Mouse (Mus musculus) left cerebral cortex, postnatal 14 days (tissue): Measurements from ENCODE around the gene Col23a1. TPM values are rescaled to one million over a fixed set of nuclear protein-coding genes. Genes with fewer than 3 reads are reported as not detected.

Experiments
- DNase-seq, 2 experiments: peaks; one replicate each; pipeline ENCODE4 v3.0.0; 2021 to 2022; ENCODE audit warnings: low spot score in 2 of 2, mixed read lengths in 1 of 2
- intact Hi-C: fragments of 180-260 bp; cut with DNase I; formaldehyde crosslinking; loops from one replicate; pipeline ENCODE4 v1.15.1; 2025
- total RNA-seq, 2 experiments: library from RNA; stranded (reverse); gene quantifications; 2 replicates each; pipeline ENCODE4 v1.2.3; 2021

The Col23a1 gene
- total RNA-seq, 2 experiments from 2014 or later = 10.7 to 12.9 TPM

- intact Hi-C loops = no loop called here
- no peak for DNase-seq
These were observed 164.0 kb downstream of the Col23a1 start for GRCm38 (mm10) chr11:51453742-51454141.

- intact Hi-C loops = no loop called here
- no peak for DNase-seq
These were observed 165.8 kb downstream of the Col23a1 start for GRCm38 (mm10) chr11:51455501-51455900.

- no peak for DNase-seq
- intact Hi-C loops = no loop called here
These were observed 167.9 kb downstream of the Col23a1 start for GRCm38 (mm10) chr11:51457624-51458023.

- intact Hi-C loops = no loop called here
- no peak for DNase-seq
These were observed 168.9 kb downstream of the Col23a1 start for GRCm38 (mm10) chr11:51458649-51459048.

GRCm38 (mm10) chr11:51459569-51460043 is 169.9 kb downstream of the Col23a1 start:
- intact Hi-C loops = no loop called here

GRCm38 (mm10) chr11:51468737-51469136 is 179.0 kb downstream of the Col23a1 start:
- intact Hi-C loops = no loop called here
- DNase-seq = no peak

More at GRCm38 (mm10) chr11:51459569-51460043, 169.9 kb downstream of the Col23a1 start:
- DNase-seq = no peak

- intact Hi-C loops = no loop called here
- DNase-seq = no peak
These were observed 179.7 kb downstream of the Col23a1 start for GRCm38 (mm10) chr11:51469341-51469831.

GRCm38 (mm10) chr11:51470383-51471144 is 180.8 kb downstream of the Col23a1 start:
- intact Hi-C loops = no loop called here
- no peak for DNase-seq

- intact Hi-C loops = no loop called here
- DNase-seq = no peak
These were observed 184.0 kb downstream of the Col23a1 start for GRCm38 (mm10) chr11:51473686-51474085.

- DNase-seq = no peak
- intact Hi-C loops = no loop called here
These were observed 186.8 kb downstream of the Col23a1 start for GRCm38 (mm10) chr11:51476543-51476942.

- intact Hi-C loops = no loop called here
- no peak for DNase-seq
These were observed 187.9 kb downstream of the Col23a1 start for GRCm38 (mm10) chr11:51477571-51477970.

GRCm38 (mm10) chr11:51482251-51482650 is 192.5 kb downstream of the Col23a1 start:
- intact Hi-C loops = no loop called here
- no peak for DNase-seq

GRCm38 (mm10) chr11:51485051-51485521 is 195.4 kb downstream of the Col23a1 start:
- intact Hi-C loops = no loop called here
- no peak for DNase-seq

- DNase-seq = no peak
- intact Hi-C loops = no loop called here
These were observed 196.2 kb downstream of the Col23a1 start for GRCm38 (mm10) chr11:51485775-51486464.

- intact Hi-C loops = no loop called here
- no peak for DNase-seq
These were observed 199.1 kb downstream of the Col23a1 start for GRCm38 (mm10) chr11:51488813-51489212.

GRCm38 (mm10) chr11:51493421-51493820 is 203.7 kb downstream of the Col23a1 start:
- DNase-seq = no peak
- intact Hi-C loops = no loop called here

- intact Hi-C loops = no loop called here
- no peak for DNase-seq
These were observed 204.5 kb downstream of the Col23a1 start for GRCm38 (mm10) chr11:51494178-51494577.

GRCm38 (mm10) chr11:51499776-51500175 is 210.1 kb downstream of the Col23a1 start:
- intact Hi-C loops = no loop called here
- DNase-seq = no peak

- DNase-seq = peak; percentile 70 to 73
- intact Hi-C loops = no loop called here
These were observed 212.7 kb downstream of the Col23a1 start for GRCm38 (mm10) chr11:51502431-51502851.

GRCm38 (mm10) chr11:51504946-51505345 is 215.2 kb downstream of the Col23a1 start:
- intact Hi-C loops = no loop called here
- DNase-seq = peak; percentile 15 to 22
